Mouse (Mus musculus) cerebellum, adult 2 months (tissue): ENCODE measurements at regions not wholly inside any gene's neighbourhood (a gene's known extent, or its start where the extent isn't known, plus 50 kb on each side); places are given as distances from the start of the nearest gene placed in this dataset.

Source experiments
- DNase-seq, 2 experiments: peaks; one replicate each; pipeline ENCODE4 v3.0.0; 2021
- H3K27ac ChIP-seq: fragments of 200-500 bp; 2 replicates; pipeline ENCODE4 v1.5.1; 2012; ENCODE audit warnings: low read length, control low read depth, inconsistent platforms; ENCODE audit not compliant: insufficient read depth
- H3K27me3 ChIP-seq: fragments of 200-500 bp; 2 replicates; pipeline ENCODE4 v1.6.1; 2012; ENCODE audit warnings: inconsistent platforms, mild to moderate bottlenecking, low read length, moderate library complexity; ENCODE audit not compliant: control insufficient read depth, insufficient read depth
- H3K4me1 ChIP-seq: fragments of 200-500 bp; 2 replicates; pipeline ENCODE4 v1.6.1; 2011; ENCODE audit warnings: low read length; ENCODE audit not compliant: control insufficient read depth, insufficient read depth
- H3K4me3 ChIP-seq: fragments of 200-500 bp; replicated peaks from 2 replicates; pipeline ENCODE3; 2011; ENCODE audit warnings: mild to moderate bottlenecking, low read depth, low read length, control low read depth; ENCODE audit not compliant: insufficient read depth
- CTCF ChIP-seq: fragments of 200-500 bp; IDR thresholded peaks from 2 replicates; pipeline ENCODE4 v1.5.1; 2011; ENCODE audit warnings: low read depth, mild to moderate bottlenecking, control low read depth, low read length, moderate library complexity, borderline replicate concordance; ENCODE audit not compliant: insufficient read depth
- POLR2A ChIP-seq: fragments of 200-500 bp; IDR thresholded peaks from 2 replicates; pipeline ENCODE4 v1.6.1; 2011; ENCODE audit warnings: low read length, control low read depth, borderline replicate concordance; ENCODE audit not compliant: insufficient read depth
- WGBS: fragments of 180-500 bp; shearing (Covaris S2); methylation state at CpG from one replicate; pipeline ENCODE4 v1.1.7; 2018; 5-methylcytosine and 5-hydroxymethylcytosine counted together

DNA sequence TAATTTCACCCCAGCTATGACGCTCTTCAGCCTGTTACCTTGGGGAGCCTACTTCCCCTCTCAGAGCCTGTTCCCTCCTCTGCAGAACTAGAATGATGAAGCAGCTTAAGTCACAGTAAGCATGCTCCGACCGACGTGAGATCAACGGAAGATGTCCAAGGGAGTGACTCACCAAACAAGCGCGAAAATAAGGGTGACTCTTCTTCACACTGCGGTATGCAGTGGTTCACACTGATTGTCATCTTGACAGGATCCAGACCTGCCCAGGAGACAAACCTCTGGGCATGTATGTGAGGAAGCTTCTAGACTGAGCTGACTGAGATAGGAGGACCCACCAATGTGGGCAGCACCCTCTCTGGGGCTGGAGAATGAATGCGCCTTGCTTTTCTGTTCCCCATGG is 116.3 kb upstream of the Tpm1 start:
- H3K4me3 ChIP-seq, result no peak overlapping the region
- 91% methylated on average over 9 of the region's 9 CpGs for WGBS
- TF ChIP-seq CTCF (no peak), POLR2A (no peak)
- no peak overlapping the region for H3K27ac ChIP-seq
- H3K4me1 ChIP-seq, result no peaks in the 10 kb centered on the region
- DNase-seq, result no peak
- H3K27me3 ChIP-seq, result no peaks in the 10 kb centered on the region

DNA sequence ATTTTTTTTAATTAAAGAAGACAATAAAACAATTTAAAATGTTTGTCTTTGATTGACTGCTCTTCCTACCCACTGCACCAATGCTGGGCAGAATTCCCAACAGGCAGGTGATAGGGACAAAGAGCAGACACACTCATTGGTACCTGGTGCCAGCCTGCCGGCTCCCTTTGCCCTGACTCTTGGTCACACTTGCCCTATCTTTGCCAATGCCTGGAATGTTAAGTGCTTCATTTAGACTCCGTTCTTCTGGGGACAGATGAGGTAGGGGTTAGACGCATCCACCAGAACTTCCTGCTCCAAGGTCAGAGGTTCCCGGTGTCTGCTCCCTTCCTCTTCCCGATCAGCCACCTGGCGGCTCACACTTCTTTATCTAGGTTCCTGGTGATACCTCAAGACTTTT is 114.5 kb upstream of the Tpm1 start:
- no peak overlapping the region for H3K4me3 ChIP-seq
- WGBS, result 74% methylated on average over 6 of the region's 6 CpGs
- no peaks in the 10 kb centered on the region for H3K4me1 ChIP-seq
- H3K27ac ChIP-seq, result no peak overlapping the region
- no peaks in the 10 kb centered on the region for H3K27me3 ChIP-seq
- DNase-seq, result no peak
- TF ChIP-seq CTCF, result no peak
- TF ChIP-seq POLR2A, result no peak

DNA sequence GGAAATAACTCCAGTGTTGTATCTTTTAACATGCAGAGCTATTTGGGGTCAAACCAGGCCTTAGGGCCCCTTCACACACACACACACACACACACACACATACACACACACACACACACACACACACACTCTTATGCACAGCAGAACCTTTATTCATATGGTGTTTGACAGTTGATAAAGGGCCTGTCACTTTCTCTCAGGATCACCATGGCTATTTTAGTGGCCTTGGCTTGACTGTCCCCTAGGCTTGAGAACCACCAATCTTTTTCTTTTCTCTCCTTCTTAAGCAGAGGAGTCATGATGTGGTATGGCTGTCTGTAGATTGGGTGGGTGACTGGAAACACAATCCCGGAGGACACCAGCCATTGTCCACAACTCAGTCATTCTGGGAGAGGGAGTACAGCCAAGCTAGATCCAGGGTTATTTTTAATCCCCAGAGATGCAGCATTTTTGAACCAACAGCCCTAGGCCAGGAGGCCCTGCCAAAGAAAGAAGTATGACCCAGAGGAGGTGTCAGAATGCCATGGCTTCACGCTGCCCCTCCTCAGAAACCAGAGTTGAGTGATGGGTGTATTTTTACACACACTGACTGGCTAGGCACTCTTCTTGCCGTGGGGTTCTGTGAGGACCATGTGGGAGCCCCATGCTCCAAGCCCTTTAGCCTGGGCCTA is 111.7 kb upstream of the Tpm1 start:
- 83% methylated on average over 3 of the region's 3 CpGs for WGBS
- TF ChIP-seq CTCF (no peak), POLR2A (no peak)
- H3K4me3 ChIP-seq, result no peak overlapping the region

DNA sequence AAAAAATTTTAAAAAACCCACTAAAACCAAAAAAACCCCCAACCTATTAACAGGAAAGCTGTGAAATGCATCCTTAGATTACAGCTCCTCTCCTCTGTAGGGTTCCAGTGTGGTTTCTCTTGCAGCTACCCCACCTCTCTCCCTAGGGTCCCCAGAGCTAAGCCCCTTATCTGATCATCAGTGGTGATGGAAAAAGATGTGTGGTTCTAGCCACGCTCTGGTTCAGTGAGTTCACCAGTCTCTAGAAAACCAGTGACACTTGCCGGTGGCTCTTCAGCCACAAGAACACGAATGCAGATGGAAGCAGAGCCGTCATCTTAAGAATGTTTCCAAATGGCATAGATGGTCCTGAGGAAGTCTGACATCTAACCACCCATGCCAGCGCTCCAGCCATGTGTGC is 111.1 kb upstream of the Tpm1 start:
- DNase-seq, result no peak
- Histone ChIP-seq H3K4me1 (no peaks in the 10 kb centered on the region), H3K27ac (no peak overlapping the region), H3K27me3 (no peaks in the 10 kb centered on the region), H3K4me3 (no peak overlapping the region)
- WGBS, result 86% methylated on average over 5 of the region's 5 CpGs
- TF ChIP-seq POLR2A, result no peak
- TF ChIP-seq CTCF, result no peak

More for the DNA sequence above, 111.7 kb upstream of the Tpm1 start:
- H3K4me1 ChIP-seq, result no peaks in the 10 kb centered on the region
- DNase-seq, result no peak
- H3K27ac ChIP-seq, result no peak overlapping the region
- H3K27me3 ChIP-seq, result no peaks in the 10 kb centered on the region

DNA sequence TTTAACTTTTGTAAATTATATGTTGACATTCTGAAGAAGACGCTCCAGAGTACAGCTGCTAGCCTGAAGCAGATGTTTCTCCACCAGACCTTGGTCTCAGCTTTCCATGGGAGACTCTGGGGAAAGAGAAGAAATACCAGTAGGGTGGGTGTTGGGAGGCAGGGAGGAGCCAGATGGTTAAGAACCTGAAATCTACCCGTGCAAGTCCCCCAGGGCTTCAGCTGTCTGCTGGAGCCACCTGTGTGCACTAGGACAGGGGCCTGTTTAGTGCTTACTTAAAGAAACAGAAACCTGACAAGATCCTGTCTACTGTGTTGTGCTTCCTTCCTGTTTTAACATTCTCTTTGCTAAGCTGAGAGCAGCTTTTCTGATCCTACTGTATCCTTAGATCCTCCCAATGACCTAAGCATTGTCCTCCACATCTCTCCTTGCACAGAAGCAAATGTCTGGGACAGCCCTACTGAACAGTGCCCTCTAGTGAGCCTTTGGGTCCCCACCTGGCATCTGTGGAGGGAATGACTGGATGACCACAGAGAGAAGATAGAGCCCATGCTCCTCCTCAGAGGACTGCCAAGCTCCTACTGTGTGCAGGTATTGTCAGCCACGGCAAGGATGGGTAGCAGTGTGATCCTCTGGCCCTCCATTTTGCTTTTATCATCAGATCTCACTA is 107.5 kb upstream of the Tpm1 start:
- peak; percentile 15 to 19 for DNase-seq

DNA sequence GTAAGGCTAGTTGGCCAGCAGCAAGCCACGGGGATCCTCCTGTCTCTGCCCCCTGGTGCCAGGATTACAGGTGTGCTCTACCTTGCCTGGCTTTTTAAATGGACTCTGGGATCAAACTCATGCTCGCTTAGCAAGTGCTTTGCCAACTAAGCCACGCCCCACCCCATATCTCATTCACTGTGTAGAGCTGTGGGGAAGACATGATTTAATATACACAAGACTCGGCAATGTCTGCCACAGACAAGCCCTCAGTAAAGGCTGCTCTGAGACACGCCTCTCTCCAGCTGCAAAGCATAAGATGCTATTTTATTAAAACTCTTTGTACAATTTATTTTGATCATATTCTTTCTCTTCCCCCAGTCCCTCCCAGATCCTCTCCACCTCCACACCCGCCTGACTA is 104.9 kb upstream of the Tpm1 start:
- DNase-seq, result no peak
- H3K4me3 ChIP-seq, result no peak overlapping the region
- H3K27ac ChIP-seq, result no peak overlapping the region
- 89% methylated on average over 6 of the region's 6 CpGs for WGBS
- TF ChIP-seq CTCF (no peak), POLR2A (no peak)
- H3K27me3 ChIP-seq, result no peaks in the 10 kb centered on the region
- H3K4me1 ChIP-seq, result no peaks in the 10 kb centered on the region

More for the DNA sequence above, 107.5 kb upstream of the Tpm1 start:
- H3K4me3 ChIP-seq, result no peak overlapping the region
- 56% methylated on average over 3 of the region's 3 CpGs for WGBS
- H3K27me3 ChIP-seq, result no peaks in the 10 kb centered on the region
- TF ChIP-seq POLR2A (no peak), CTCF (peak; percentile 55)
- no peak overlapping the region for H3K27ac ChIP-seq
- no peaks in the 10 kb centered on the region for H3K4me1 ChIP-seq

DNA sequence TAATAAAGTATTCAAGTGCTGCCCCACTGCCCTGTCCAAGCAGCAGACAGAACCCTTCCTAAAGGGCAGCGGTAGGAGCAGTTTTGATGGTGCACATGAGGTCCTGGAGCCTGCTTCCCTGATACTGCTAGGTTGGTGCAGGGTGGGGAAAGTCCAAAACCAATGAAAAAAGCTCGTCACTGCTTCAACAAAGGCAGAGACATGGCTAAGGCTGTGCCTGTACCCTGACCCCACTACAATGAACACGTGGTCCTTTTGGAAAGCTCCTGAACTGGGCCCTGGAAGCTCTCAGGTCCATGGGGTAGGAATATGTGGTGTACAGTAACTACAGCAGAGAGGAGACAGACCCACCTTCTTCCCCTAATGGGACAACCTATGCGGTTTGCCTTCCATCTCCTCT is 104.1 kb upstream of the Tpm1 start:
- no peak for DNase-seq
- WGBS, result 88% methylated on average over 4 of the region's 4 CpGs
- Histone ChIP-seq H3K4me3 (no peak overlapping the region), H3K4me1 (no peaks in the 10 kb centered on the region), H3K27ac (no peak overlapping the region), H3K27me3 (no peaks in the 10 kb centered on the region)
- no peak for TF ChIP-seq POLR2A
- no peak for TF ChIP-seq CTCF

DNA sequence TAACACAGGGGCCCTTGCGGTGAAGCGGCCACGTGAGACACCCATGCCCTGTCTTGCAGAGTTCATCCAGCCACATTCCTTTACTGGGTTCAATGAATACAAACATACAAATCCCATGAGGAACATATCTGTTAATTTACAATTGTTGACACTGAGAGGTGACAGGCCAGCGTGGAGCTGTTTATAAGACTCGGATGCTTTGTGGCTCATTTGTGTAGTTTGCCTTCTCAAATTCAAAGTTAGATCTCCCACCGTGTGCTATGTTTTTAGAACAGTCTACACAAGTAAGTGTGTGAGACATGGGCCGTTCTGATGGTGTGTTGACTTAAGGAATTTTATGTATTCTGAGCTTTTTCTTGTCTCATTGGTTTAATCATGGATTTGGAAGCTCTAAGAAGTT is 98.5 kb upstream of the Tpm1 start:
- no peaks in the 10 kb centered on the region for H3K27me3 ChIP-seq
- no peak for TF ChIP-seq CTCF
- TF ChIP-seq POLR2A, result no peak
- no peak overlapping the region for H3K4me3 ChIP-seq
- DNase-seq, result no peak
- no peaks in the 10 kb centered on the region for H3K4me1 ChIP-seq
- WGBS, result 89% methylated on average over 7 of the region's 7 CpGs
- H3K27ac ChIP-seq, result no peak overlapping the region
